Mouse (Mus musculus): ENCODE measurements around the gene Adgrb3.

Gene Adgrb3

GRCm38 (mm10) chr1:25132150-25132824 is 697.2 kb downstream of the Adgrb3 start:
- DNase-seq (ENCODE audit: extremely low spot score, low spot score), result no peak

- DNase-seq (ENCODE audit: extremely low spot score, low spot score), result no peak
Measured at GRCm38 (mm10) chr1:25115512-25115911, 714.0 kb downstream of the Adgrb3 start.

- DNase-seq (ENCODE audit: extremely low spot score, low spot score), result no peak
Measured at GRCm38 (mm10) chr1:25107500-25108101, 721.9 kb downstream of the Adgrb3 start.

DNA sequence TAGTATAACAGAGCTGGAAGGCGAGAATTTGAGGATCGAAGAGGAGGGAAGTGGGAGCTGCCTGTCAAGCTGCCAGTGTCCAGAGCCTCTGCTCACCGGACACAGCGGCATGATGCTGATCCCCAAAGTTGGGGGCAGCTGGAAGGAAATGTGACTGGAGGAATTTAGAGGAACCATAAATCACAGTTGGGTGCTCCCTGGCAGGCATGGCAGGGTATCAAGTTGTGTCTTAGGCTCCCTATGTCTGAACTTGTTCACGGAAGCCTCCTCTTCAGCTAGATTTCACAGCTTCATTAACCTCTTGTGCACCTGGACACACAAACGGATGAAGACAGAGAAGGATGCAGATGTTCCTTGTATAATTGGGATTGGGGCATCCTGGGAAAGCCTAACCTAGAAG is 722.8 kb downstream of the Adgrb3 start:
- DNase-seq (ENCODE audit: extremely low spot score, low spot score), result no peak

GRCm38 (mm10) chr1:25105367-25105766 is 724.1 kb downstream of the Adgrb3 start:
- DNase-seq (ENCODE audit: extremely low spot score, low spot score), result no peak

- no peak for DNase-seq (ENCODE audit: extremely low spot score, low spot score)
Measured at GRCm38 (mm10) chr1:25088010-25088719, 741.3 kb downstream of the Adgrb3 start.

DNA sequence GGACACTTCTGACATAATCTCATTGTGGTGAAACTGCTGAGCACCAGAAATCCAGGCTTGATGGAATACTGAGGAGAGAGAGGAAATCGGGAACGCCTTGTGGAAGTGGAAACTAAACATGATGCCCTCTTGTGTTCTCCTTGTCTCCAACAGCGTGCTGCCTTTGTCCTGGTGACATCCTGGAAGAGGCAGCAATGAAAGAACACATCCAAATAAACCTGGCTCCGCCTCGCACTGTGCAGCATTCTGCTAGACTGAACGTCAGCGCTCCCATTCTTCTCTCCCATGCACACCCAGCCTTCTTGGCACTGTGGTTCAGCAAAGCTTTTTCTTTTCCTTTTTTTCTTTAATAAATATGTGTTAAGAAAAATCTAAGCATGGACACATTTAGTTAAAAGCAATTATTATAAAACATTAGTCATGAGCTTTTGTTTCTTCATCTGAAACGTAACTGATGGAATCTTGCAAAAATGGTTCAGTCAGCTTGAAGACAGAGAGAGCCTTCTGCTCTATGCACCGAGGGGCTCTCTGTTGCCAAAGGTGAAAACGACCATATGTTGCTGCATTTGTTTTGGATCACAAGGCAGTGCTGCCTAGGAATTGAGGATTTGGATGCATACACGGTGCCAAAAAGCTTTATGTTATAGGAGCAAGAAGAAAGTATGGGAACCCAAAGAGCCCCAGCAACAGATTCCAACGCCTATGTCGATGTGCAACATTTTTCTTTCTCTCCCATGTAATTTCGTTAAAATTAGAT is 743.7 kb downstream of the Adgrb3 start:
- DNase-seq (ENCODE audit: extremely low spot score, low spot score), result no peak

DNA sequence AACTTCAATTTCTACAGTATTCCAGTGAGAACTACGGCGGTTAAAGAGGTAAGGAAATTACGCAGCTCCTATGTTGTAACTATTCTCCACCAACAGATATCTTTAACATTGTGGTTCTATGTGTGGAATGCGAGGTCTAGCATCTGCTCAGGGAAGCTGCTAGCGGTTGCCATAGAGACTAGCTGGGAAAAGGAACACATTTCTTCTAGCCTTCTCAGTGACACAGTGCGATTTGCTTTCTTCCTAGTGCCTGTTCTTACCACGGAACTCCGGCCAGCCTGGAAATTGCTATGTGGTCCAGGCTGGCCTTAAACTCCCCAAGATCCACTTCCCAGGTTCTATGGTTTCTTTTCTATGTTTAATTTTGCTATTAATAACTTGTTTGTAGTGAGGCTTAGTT is 747.1 kb downstream of the Adgrb3 start:
- no peak for DNase-seq (ENCODE audit: extremely low spot score, low spot score)

GRCm38 (mm10) chr1:25081265-25081849 is 748.1 kb downstream of the Adgrb3 start:
- no peak for DNase-seq (ENCODE audit: extremely low spot score, low spot score)

GRCm38 (mm10) chr1:25079395-25079794 is 750.1 kb downstream of the Adgrb3 start:
- DNase-seq (ENCODE audit: extremely low spot score, low spot score), result no peak

DNA sequence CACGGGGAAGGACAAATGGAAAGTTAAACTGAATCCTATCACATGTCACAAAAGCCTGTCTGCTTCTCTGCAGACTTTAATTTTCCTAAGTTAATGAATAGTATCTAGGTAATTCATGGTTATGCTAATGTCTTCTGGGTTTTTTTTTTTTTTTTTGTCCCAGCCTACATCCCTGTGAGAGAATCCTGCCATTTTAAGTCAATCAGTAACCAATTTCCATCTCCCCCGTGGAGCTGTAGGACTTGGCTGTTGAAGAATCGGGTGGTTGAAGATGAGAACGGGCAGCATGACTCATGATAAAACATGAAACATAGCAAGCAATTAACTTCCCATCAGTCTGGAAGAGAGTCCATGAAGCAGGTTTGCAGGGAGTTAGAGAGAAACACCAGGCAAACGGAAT is 753.6 kb downstream of the Adgrb3 start:
- DNase-seq (ENCODE audit: extremely low spot score, low spot score), result no peak

DNA sequence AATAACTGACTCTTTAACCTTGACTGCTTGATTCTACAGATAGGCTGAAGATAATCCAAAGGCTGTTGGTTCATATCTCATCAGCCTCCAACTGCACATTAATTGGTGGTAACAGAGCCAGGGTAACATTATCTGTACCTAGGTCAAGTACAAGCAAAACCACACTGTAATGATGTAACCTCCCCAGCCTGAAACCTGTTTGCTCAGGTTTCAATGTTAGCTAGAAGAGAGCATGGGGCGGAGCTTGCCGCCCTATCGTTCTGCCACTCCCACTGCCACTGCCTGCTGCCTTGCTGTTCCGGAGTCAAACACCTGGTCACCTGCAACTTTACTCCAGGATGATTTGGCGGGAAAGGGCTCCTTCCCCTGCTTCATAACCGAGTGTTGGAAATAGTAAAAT is 765.5 kb downstream of the Adgrb3 start:
- no peak for DNase-seq (ENCODE audit: extremely low spot score, low spot score)

DNA sequence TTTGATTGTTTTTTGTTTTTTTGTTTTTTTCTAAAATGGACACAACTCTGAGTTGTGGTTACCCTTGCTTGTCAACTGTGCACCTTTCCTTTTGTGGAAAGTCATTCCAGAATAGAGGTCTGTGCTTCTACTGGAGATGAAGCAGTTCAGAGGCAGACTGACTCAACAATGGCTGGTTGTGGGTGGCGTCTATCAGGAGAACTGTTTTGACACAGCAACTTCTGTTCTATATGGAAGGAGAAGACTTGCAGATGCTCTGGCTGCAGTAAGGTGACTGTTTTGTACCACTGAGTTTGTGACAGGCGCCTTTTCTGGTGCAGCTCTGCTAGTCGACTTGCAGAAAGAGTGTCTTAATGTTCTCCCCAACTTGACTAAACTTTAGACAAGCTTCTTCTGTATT is 768.6 kb downstream of the Adgrb3 start:
- no peak for DNase-seq (ENCODE audit: extremely low spot score, low spot score)

- DNase-seq (ENCODE audit: extremely low spot score, low spot score), result no peak
Measured at GRCm38 (mm10) chr1:25060191-25060590, 769.3 kb downstream of the Adgrb3 start.

GRCm38 (mm10) chr1:25057656-25058055 is 771.9 kb downstream of the Adgrb3 start:
- DNase-seq (ENCODE audit: extremely low spot score, low spot score), result no peak

- DNase-seq (ENCODE audit: extremely low spot score, low spot score), result no peak
Measured at GRCm38 (mm10) chr1:25057212-25057611, 772.3 kb downstream of the Adgrb3 start.

DNA sequence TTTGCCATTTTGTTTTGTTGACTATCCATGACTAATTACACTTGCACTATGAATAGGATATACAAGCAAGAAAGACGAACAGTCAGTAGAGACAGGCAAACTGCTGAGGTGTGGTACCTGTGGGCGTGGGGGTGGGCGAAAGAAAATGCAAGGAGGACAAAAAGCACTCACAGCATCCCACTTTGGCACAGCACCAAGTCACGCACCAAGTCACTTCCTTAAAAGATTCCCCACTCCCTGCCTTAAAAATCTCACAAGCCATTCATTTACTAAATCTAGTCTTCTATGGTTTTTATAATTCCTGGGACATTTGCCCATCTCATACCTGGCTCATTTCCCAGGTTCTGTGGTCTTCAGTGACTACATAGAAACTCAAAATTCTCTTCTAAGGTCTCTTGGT is 787.4 kb downstream of the Adgrb3 start:
- no peak for DNase-seq (ENCODE audit: extremely low spot score, low spot score)

DNA sequence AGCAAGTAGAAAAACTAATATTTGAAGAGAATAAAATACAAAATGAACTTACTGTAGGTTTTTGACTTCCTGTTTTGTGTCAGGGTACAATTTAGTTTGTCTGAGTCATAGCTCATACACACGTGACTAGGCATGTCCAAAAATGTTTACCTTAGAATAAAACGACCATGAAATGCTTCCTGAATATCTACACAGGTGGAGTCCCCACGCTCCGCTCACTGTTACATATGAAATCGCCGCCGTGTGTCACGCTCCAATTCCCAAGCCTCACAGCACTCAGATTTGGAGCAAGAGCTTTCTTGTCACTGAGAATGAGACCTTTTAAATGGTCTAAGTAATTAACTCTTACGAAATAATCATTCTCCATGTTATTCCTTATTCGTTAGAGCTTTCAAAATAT is 795.3 kb downstream of the Adgrb3 start:
- no peak for DNase-seq (ENCODE audit: extremely low spot score, low spot score)

DNA sequence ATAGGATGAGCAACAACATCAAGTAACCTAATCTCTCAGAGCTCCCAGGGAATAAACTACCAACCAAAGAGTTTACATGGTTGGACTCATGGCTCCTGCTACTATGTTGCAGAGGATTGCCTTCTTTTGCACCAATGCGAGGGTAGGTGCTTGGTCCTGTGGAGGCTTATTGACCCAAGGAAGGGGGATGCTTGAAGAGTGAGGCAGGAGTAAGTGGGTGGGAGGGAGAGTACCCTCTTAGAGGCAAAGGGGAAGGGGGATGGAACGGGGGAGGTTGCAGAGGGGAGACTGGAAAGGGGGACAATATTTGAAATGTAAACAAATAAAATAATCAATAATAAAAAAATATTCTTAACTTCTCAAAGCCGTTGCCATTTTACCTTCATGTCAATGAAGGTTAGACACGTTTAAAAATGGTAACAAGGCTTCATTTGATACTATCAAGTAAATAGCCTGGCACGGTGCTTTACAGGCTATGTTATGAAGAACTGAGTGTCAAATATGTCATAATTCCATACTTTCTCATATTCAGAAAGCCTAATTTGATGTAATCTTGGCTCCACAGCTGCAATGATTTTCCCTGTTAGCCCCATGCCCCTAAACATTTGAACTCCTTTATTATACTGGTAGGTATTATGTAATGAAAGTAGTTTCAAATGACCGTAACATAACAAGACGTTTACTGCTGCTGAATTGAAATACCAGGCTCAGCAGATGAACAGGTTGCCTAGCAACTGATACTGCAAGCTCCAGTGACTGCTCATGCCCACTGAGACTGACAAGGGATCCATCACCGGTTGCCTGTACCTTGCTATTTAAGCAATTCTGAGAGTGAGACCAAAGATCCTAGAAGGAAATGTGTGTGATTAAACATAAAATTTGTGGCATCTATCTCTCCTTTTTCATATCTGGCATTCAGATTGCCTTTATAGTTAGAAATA is 796.1 kb downstream of the Adgrb3 start:
- no peak for DNase-seq (ENCODE audit: extremely low spot score, low spot score)

GRCm38 (mm10) chr1:25023156-25023555 is 806.4 kb downstream of the Adgrb3 start:
- DNase-seq (ENCODE audit: extremely low spot score, low spot score), result no peak
